Mouse (Mus musculus) heart, postnatal 0 days (tissue): Measurements from ENCODE around the gene Notch2.

Experiments used
- CTCF ChIP-seq: IDR thresholded peaks from 2 replicates; pipeline ENCODE4 v1.5.1; 2016; ENCODE audit warnings: antibody characterized with exemption, control low read depth, low read depth
- EP300 ChIP-seq: IDR thresholded peaks from 2 replicates; pipeline ENCODE4 v1.6.1; 2016; ENCODE audit warnings: antibody characterized with exemption, low read depth

GRCm38 (mm10) chr3:98079601-98080215 lies 66.4 kb downstream of the Notch2 start:
- TF ChIP-seq EP300: no peak
- TF ChIP-seq CTCF: no peak
